Mouse (Mus musculus): Measurements from ENCODE around the gene Cog2. TPM values are rescaled to one million over a fixed set of nuclear protein-coding genes. Genes with fewer than 3 reads are reported as not detected.

The Cog2 gene
- polyA plus RNA-seq, 1 experiment from 2014 or later = 36.9 TPM

- Histone ChIP-seq H3K4me3 (ENCODE audit: low read depth, low read length) (no peak overlapping the region), H3K9ac (no peak overlapping the region), H3K36me3 (ENCODE audit: insufficient read depth) (peaks cover 77% of the 10 kb centered on the region), H3K27ac (ENCODE audit: low read depth) (no peak overlapping the region), H3K27me3 (ENCODE audit: insufficient read depth, low read length) (no peaks in the 10 kb centered on the region), H3K9me3 (ENCODE audit: low read depth, low read length) (no peaks in the 10 kb centered on the region), H3K4me1 (ENCODE audit: insufficient read depth) (no peaks in the 10 kb centered on the region), H3K4me2 (no peak overlapping the region)
- no peak for ATAC-seq (ENCODE audit: insufficient read depth)
- DNase-seq = no peak
- WGBS = 71% methylated on average over 5 of the region's 5 CpGs
- no peak for TF ChIP-seq CTCF (IDR thresholded peaks at IDR 0.05; ENCODE audit: low read depth)
Measured at GRCm38 (mm10) chr8:124535451-124535850, 14.9 kb downstream of the Cog2 start.

DNA sequence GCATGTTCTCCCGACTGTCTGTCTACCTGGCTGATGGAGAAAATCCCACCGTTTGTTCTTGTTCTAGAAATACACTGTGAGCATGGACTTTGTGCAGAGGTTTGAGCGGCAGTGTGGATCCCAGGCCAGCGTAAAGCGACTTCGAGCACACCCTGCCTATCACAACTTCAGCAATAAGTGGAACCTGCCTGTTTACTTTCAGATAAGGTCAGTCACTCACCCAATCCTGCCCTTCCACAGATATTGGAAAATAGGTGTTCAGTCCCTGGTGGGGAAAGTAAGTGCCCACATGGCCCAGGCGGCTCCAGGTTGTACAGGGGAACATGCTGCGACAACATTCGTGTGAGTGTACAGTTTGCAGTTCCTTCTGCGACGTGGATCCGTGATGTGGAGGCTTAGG lies 20.3 kb downstream of the Cog2 start:
- Histone ChIP-seq H3K4me2 (no peak overlapping the region), H3K4me3 (ENCODE audit: low read depth, low read length) (no peak overlapping the region), H3K9ac (no peak overlapping the region), H3K9me3 (ENCODE audit: low read depth, low read length) (no peaks in the 10 kb centered on the region), H3K4me1 (ENCODE audit: insufficient read depth) (no peaks in the 10 kb centered on the region), H3K36me3 (ENCODE audit: insufficient read depth) (peaks cover 86% of the 10 kb centered on the region), H3K27me3 (ENCODE audit: insufficient read depth, low read length) (no peaks in the 10 kb centered on the region), H3K27ac (ENCODE audit: low read depth) (no peak overlapping the region)
- DNase-seq (no peak), ATAC-seq (ENCODE audit: insufficient read depth) (no peak)
- no peak for TF ChIP-seq CTCF (IDR thresholded peaks at IDR 0.05; ENCODE audit: low read depth)
- WGBS = 69% methylated on average over 12 of the region's 12 CpGs

DNA sequence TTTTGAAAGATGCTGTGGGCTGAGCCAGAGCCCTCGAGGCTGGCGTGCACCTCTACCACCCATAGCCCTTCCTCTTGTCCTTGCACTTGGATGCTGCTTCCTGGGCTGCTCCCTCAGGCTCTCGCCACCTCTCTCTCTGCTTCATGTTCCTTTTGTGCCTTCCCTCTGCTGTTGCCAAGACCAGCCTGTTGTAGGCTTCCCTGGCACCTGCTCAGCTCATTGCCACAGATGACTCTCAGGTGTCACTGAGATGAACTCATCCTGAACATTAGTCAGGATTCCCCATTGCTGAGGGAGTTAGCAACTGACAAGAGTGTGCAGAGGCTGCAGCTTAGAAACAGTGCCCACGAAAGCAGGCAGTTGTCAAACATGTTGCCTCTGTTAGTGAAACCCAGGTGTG lies 21.4 kb downstream of the Cog2 start:
- no peaks in the 10 kb centered on the region for H3K4me1 ChIP-seq (ENCODE audit: insufficient read depth)
- TF ChIP-seq CTCF (IDR thresholded peaks at IDR 0.05; ENCODE audit: low read depth) = no peak
- H3K36me3 ChIP-seq (ENCODE audit: insufficient read depth) = peaks cover 87% of the 10 kb centered on the region
- no peaks in the 10 kb centered on the region for H3K27me3 ChIP-seq (ENCODE audit: insufficient read depth, low read length)
- no peak overlapping the region for H3K4me2 ChIP-seq
- DNase-seq (no peak), ATAC-seq (ENCODE audit: insufficient read depth) (no peak)
- H3K4me3 ChIP-seq (ENCODE audit: low read depth, low read length) = no peak overlapping the region
- H3K9me3 ChIP-seq (ENCODE audit: low read depth, low read length) = no peaks in the 10 kb centered on the region
- WGBS = 83% methylated on average over 4 of the region's 4 CpGs
- H3K27ac ChIP-seq (ENCODE audit: low read depth) = no peak overlapping the region
- H3K9ac ChIP-seq = no peak overlapping the region

GRCm38 (mm10) chr8:124543272-124543671 lies 22.7 kb downstream of the Cog2 start:
- Histone ChIP-seq H3K4me3 (ENCODE audit: low read depth, low read length) (no peak overlapping the region), H3K9ac (no peak overlapping the region), H3K9me3 (ENCODE audit: low read depth, low read length) (no peaks in the 10 kb centered on the region), H3K4me1 (ENCODE audit: insufficient read depth) (no peaks in the 10 kb centered on the region), H3K36me3 (ENCODE audit: insufficient read depth) (peaks cover 92% of the 10 kb centered on the region), H3K4me2 (no peak overlapping the region), H3K27me3 (ENCODE audit: insufficient read depth, low read length) (no peaks in the 10 kb centered on the region), H3K27ac (ENCODE audit: low read depth) (no peak overlapping the region)
- DNase-seq (no peak), ATAC-seq (ENCODE audit: insufficient read depth) (no peak)
- 95% methylated on average over 5 of the region's 5 CpGs for WGBS
- no peak for TF ChIP-seq CTCF (IDR thresholded peaks at IDR 0.05; ENCODE audit: low read depth)

DNA sequence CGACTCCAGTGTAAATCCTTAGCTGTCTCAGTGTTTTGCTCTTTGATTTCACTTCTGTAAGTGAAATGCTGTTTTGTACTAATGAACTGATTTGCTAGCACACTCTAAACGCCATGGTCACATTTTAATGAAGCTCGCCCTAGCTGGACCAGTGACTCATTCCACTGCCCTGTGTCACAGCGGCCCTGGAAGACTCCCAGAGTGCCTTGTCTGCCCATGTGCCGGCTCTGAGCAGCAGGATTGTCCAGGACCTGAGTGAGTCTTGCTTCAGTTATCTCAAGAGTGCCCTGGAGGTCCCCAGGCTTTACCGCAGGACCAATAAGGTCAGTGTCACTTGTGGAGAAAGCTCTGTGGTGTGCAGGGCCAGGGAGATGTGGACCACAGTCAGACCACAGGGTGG lies 25.8 kb downstream of the Cog2 start:
- no peak overlapping the region for H3K27ac ChIP-seq (ENCODE audit: low read depth)
- WGBS = 80% methylated on average over 6 of the region's 6 CpGs
- no peak overlapping the region for H3K4me2 ChIP-seq
- TF ChIP-seq CTCF (IDR thresholded peaks at IDR 0.05; ENCODE audit: low read depth) = no peak
- ATAC-seq (ENCODE audit: insufficient read depth) (no peak), DNase-seq (no peak)
- no peaks in the 10 kb centered on the region for H3K4me1 ChIP-seq (ENCODE audit: insufficient read depth)
- no peak overlapping the region for H3K9ac ChIP-seq
- no peaks in the 10 kb centered on the region for H3K9me3 ChIP-seq (ENCODE audit: low read depth, low read length)
- H3K36me3 ChIP-seq (ENCODE audit: insufficient read depth) = peaks cover 95% of the 10 kb centered on the region
- H3K27me3 ChIP-seq (ENCODE audit: insufficient read depth, low read length) = no peaks in the 10 kb centered on the region
- H3K4me3 ChIP-seq (ENCODE audit: low read depth, low read length) = no peak overlapping the region

DNA sequence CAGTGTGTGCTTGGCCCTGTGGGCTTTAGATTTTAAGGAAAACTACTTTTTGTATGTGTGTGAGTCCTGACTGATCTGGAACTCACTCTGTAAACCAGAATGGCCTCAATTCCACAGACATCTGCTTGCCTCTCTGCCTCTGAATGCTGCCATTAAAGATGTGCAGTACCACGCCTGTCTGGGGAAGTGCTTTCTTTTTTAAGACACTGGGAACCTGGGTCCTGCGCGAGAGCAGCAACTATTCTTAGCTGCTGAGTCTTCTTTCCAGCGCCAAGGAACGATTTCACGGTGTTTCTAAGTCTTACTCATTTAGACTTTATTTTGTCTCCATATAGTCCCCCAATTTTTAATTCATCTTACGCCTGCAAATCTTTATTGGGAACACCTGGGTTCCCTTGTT lies 26.2 kb downstream of the Cog2 start:
- H3K9ac ChIP-seq = no peak overlapping the region
- H3K9me3 ChIP-seq (ENCODE audit: low read depth, low read length) = no peaks in the 10 kb centered on the region
- DNase-seq (no peak), ATAC-seq (ENCODE audit: insufficient read depth) (no peak)
- H3K4me3 ChIP-seq (ENCODE audit: low read depth, low read length) = no peak overlapping the region
- no peak overlapping the region for H3K27ac ChIP-seq (ENCODE audit: low read depth)
- no peak for TF ChIP-seq CTCF (IDR thresholded peaks at IDR 0.05; ENCODE audit: low read depth)
- no peaks in the 10 kb centered on the region for H3K4me1 ChIP-seq (ENCODE audit: insufficient read depth)
- 89% methylated on average over 7 of the region's 7 CpGs for WGBS
- H3K4me2 ChIP-seq = no peak overlapping the region
- no peaks in the 10 kb centered on the region for H3K27me3 ChIP-seq (ENCODE audit: insufficient read depth, low read length)
- peaks cover 95% of the 10 kb centered on the region for H3K36me3 ChIP-seq (ENCODE audit: insufficient read depth)

- Histone ChIP-seq H3K36me3 (ENCODE audit: insufficient read depth) (peaks cover 95% of the 10 kb centered on the region), H3K4me1 (ENCODE audit: insufficient read depth) (no peaks in the 10 kb centered on the region), H3K9ac (no peak overlapping the region), H3K9me3 (ENCODE audit: low read depth, low read length) (no peaks in the 10 kb centered on the region), H3K27ac (ENCODE audit: low read depth) (no peak overlapping the region), H3K4me3 (ENCODE audit: low read depth, low read length) (no peak overlapping the region), H3K27me3 (ENCODE audit: insufficient read depth, low read length) (no peaks in the 10 kb centered on the region), H3K4me2 (no peak overlapping the region)
- no peak for TF ChIP-seq CTCF (IDR thresholded peaks at IDR 0.05; ENCODE audit: low read depth)
- ATAC-seq (ENCODE audit: insufficient read depth) = no peak
- 45% methylated on average over 11 of the region's 11 CpGs for WGBS
- no peak for DNase-seq
Measured at GRCm38 (mm10) chr8:124547269-124547668, 26.7 kb downstream of the Cog2 start.

DNA sequence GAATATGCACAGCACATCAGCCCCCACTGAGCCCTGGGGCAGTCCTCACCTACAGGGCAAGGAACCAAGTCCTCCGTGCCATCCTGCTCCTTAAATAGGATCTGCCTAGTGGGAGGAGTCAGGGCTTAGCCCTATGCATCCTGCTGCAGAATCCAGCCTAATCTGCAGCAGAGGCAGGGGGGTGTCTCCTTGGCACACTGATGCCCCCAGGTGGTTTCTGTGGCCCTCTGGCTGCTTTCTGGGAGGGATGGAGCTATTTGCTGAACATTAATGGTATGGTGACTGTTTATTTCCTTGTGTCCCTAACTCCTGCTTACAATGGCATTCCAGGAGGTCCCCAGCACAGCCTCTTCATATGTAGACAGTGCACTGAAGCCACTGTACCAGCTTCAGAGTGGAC lies 27.6 kb downstream of the Cog2 start:
- no peak overlapping the region for H3K4me3 ChIP-seq (ENCODE audit: low read depth, low read length)
- H3K27me3 ChIP-seq (ENCODE audit: insufficient read depth, low read length) = no peaks in the 10 kb centered on the region
- TF ChIP-seq CTCF (IDR thresholded peaks at IDR 0.05; ENCODE audit: low read depth) = no peak
- DNase-seq (no peak), ATAC-seq (ENCODE audit: insufficient read depth) (no peak)
- no peak overlapping the region for H3K27ac ChIP-seq (ENCODE audit: low read depth)
- H3K9ac ChIP-seq = no peak overlapping the region
- H3K36me3 ChIP-seq (ENCODE audit: insufficient read depth) = peaks cover 92% of the 10 kb centered on the region
- H3K9me3 ChIP-seq (ENCODE audit: low read depth, low read length) = no peaks in the 10 kb centered on the region
- no peak overlapping the region for H3K4me2 ChIP-seq
- no peaks in the 10 kb centered on the region for H3K4me1 ChIP-seq (ENCODE audit: insufficient read depth)
- WGBS = 50% methylated on average over 1 of the region's 1 CpGs

Data from lung, embryonic 14.5 days (tissue).